Mouse (Mus musculus) midbrain, embryonic 10.5 days (tissue): ENCODE measurements around the gene Shkbp1. TPM values are rescaled to one million over a fixed set of nuclear protein-coding genes. Genes with fewer than 3 reads are reported as not detected.

Experiments used
- DNase-seq: peaks from one replicate; pipeline ENCODE4 v3.0.0-alpha.2; 2017; ENCODE audit warnings: low spot score
- H3K27ac ChIP-seq: fragments of 300-500 bp; sonication (generic); replicated peaks from 2 replicates; pipeline ENCODE4 v1.5.1; 2016; ENCODE audit warnings: mild to moderate bottlenecking
- H3K27me3 ChIP-seq: fragments of 300-500 bp; sonication (generic); 2 replicates; pipeline ENCODE4 v1.6.1; 2016; ENCODE audit warnings: low read depth, mild to moderate bottlenecking; ENCODE audit not compliant: poor library complexity, severe bottlenecking
- H3K36me3 ChIP-seq: fragments of 300-500 bp; sonication (generic); 2 replicates; pipeline ENCODE4 v1.6.1; 2016; ENCODE audit warnings: mild to moderate bottlenecking, moderate library complexity
- H3K4me1 ChIP-seq: fragments of 300-500 bp; sonication (generic); 2 replicates; pipeline ENCODE4 v1.6.1; 2016
- H3K4me3 ChIP-seq: fragments of 300-500 bp; sonication (generic); 2 replicates; pipeline ENCODE4 v1.5.1; 2016; ENCODE audit warnings: mild to moderate bottlenecking, moderate library complexity
- H3K9me3 ChIP-seq: fragments of 300-500 bp; sonication (generic); replicated peaks from 2 replicates; pipeline ENCODE4 v1.6.1; 2016; ENCODE audit warnings: mild to moderate bottlenecking
- WGBS: fragments of 180-500 bp; shearing (Covaris S2); methylation state at CpG from one replicate; pipeline ENCODE4 v1.1.7; 2016; 5-methylcytosine and 5-hydroxymethylcytosine counted together
- polyA plus RNA-seq: library from polyadenylated mRNA; unstranded; fragments of >200 nt; fragmentation: Nextera tagmentation; extraction: Ambion mirVana; gene quantifications from 2 replicates; pipeline ENCODE4 v1.2.1, GENCODE M21; 2016

Gene Shkbp1
- 71.7 and 77.2 TPM in 2 replicates for polyA plus RNA-seq

DNA sequence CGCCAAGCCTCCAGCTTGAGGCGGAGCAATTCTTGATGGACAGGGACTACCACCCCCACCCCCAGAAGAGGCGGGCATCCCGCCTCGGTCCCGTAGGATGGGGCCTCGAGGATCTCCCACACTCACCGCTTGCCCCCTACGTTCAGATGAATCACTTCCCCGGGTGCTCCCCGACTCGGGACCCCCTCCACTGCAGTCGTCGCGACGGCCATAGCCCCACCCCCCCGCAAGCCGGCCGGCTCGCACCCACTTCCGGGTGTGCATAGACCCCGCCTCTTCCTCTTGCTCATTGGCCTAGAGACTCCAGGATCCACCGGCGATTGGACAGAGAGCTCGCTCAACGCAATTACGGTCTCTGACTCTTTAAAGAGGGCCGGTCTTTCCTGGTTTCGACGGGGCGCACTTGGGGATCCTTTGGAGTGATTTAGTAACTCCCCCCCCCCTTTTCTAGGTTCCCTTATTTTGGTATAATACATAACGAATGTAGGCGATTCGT is at the start of gene Shkbp1:
TSS of gene Shkbp1 (minus strand) at position 275 of the 496 bp plus-strand sequence.
- no peaks in the 10 kb centered on the region for H3K9me3 ChIP-seq
- peak within 1 kb of the TSS; percentile 82 for H3K27ac ChIP-seq
- under 1% methylated on average over 34 of the region's 34 CpGs for WGBS
- H3K27me3 ChIP-seq = peaks cover 45% of the 10 kb centered on the region
- peak within 1 kb of the TSS; percentile 83 for H3K4me3 ChIP-seq
- DNase-seq = peak; percentile 91
- peaks cover 25% of the 10 kb centered on the region for H3K36me3 ChIP-seq
- H3K4me1 ChIP-seq = peaks cover 33% of the 10 kb centered on the region

DNA sequence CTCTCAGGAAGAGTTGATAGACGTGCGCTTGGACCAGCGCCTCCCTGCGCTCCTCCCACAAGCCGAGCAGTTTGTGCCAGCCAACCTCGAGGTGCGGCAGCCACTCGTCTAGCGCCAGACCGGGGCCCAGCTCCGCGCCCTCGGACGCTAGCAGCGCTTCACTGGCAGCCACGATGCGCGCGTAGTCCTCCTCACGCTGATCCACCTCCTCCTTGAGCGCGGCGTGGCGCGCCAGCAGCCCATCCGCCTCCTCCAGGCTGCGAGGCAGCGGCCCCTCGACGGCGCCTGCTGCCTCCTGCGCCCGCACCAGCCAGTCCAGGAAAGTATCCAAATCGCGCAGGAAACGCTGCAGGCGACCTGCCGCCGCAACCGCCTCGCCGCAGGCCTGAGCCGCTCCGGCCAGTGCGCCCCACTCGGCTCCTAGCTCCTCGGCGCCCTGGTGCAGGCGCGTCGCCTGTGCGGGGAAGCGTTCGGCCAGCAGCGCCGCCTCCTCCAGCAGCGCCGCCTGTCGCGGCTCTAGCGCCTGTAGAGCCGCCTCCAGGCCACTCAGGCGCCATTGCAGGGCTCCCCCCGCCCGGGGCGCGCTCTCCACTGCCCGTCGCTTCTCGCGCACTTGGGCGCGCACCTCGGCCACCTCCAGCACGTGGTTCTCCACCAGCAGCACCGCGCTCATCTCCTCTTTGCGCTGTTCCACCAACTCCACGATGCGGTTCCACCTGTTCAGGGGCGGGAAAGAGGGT is 48.6 kb upstream of the Shkbp1 start:
- Histone ChIP-seq H3K36me3 (no peaks in the 10 kb centered on the region), H3K27ac (no peak overlapping the region), H3K27me3 (peaks cover 97% of the 10 kb centered on the region), H3K4me1 (peaks cover 27% of the 10 kb centered on the region), H3K9me3 (peaks cover 16% of the 10 kb centered on the region), H3K4me3 (peak overlapping the region; percentile 35)
- DNase-seq = peak; percentile 27
- 7% methylated on average over 81 of the region's 81 CpGs for WGBS

DNA sequence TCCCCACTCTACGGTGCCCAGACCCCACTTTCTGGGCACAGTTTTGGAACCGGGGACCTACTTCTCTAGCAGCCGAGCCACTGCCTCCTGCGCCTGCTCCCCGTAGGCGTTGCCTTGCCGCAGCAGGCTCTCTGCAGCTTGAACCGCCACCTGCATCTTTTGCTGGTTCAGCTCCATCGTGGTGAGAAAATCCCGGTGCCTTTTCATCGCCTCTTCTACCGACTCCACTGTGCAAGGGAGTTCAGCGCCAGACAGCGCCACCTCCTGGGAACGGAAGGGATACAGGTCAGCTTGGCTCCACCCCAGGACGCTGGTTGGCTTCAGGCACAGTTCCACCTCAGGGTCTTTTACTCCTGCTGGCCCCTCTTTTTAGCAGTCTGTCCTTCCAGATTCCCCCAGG is 46.9 kb upstream of the Shkbp1 start:
- no peak overlapping the region for H3K4me3 ChIP-seq
- DNase-seq = peak; percentile 66
- H3K27ac ChIP-seq = no peak overlapping the region
- no peaks in the 10 kb centered on the region for H3K36me3 ChIP-seq
- 10% methylated on average over 16 of the region's 16 CpGs for WGBS
- H3K27me3 ChIP-seq = peaks cover 92% of the 10 kb centered on the region
- H3K4me1 ChIP-seq = peaks cover 13% of the 10 kb centered on the region
- H3K9me3 ChIP-seq = peaks cover 16% of the 10 kb centered on the region

DNA sequence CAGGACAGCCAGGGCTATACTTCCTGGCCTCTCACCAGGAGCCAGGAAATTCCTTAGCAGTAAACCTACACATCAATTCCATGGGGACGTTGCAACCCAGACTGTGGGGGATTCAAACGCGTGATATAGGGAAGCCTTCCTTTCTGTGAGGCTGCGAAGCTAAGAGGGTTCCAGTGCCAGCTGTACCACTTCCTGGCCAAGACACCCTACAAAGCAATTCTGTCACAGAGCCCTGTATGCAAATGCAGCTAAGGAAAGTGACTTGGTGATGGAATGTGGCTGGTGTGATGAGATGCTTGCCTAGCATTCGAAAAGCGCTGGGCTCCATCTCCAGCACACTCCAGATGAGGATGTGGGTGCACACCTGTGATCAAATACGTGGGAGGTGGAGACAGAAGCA is 44.7 kb upstream of the Shkbp1 start:
- WGBS = 81% methylated on average over 7 of the region's 7 CpGs
- DNase-seq = no peak
- Histone ChIP-seq H3K27ac (no peak overlapping the region), H3K36me3 (no peaks in the 10 kb centered on the region), H3K27me3 (peaks cover 92% of the 10 kb centered on the region), H3K9me3 (peaks cover 7% of the 10 kb centered on the region), H3K4me1 (peaks cover 33% of the 10 kb centered on the region), H3K4me3 (no peak overlapping the region)

DNA sequence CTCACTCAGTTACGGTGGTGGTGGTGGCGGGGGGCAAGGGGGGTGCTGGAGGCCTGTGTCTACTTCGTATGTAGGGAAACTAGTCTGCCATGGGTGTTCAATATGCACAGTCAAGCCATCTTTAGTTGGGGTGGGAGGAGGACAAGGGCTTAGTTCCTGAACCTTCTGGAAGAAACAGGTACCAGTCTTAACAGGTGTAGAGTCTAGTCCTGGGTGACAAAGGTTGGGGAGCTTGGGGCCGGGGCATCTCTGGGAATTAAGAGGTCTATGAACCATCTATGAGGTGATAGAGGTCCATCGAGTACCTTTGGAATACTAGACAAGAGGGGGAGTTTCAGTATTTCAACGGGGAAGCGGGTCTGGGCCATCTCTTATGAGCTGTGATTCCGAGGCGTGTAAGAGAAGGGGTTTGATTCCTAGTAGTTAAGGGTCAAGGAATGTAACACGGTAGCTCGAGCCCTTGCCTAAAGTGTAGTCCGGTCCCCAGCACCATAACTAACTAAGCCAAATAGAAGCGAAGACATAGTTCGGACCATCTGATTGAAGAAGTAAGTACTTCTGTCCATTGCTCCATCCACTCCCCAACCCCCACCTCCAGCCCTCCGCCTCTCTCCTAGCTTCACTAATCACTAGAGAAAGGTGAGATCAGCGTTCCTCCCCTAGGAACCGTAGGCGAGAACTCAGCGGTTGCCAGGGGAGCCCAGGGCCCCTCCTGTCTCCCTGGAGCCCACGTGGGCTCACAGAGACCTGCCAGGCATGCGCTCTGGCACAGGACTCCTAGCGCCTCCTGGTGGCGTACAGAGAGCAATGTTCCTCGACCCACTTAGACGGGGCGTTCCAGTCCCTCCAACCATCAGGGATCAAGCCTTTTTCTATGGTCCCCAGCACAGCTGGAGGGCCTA is 41.5 kb upstream of the Shkbp1 start:
- H3K9me3 ChIP-seq = no peaks in the 10 kb centered on the region
- WGBS = 18% methylated on average over 26 of the region's 26 CpGs
- peaks cover 92% of the 10 kb centered on the region for H3K27me3 ChIP-seq
- peak overlapping the region; percentile 61; the same call in 1 of the 2 replicates for H3K4me3 ChIP-seq
- no peak overlapping the region for H3K27ac ChIP-seq
- H3K4me1 ChIP-seq = peaks cover 26% of the 10 kb centered on the region
- H3K36me3 ChIP-seq = no peaks in the 10 kb centered on the region
- DNase-seq = peak; percentile 65

DNA sequence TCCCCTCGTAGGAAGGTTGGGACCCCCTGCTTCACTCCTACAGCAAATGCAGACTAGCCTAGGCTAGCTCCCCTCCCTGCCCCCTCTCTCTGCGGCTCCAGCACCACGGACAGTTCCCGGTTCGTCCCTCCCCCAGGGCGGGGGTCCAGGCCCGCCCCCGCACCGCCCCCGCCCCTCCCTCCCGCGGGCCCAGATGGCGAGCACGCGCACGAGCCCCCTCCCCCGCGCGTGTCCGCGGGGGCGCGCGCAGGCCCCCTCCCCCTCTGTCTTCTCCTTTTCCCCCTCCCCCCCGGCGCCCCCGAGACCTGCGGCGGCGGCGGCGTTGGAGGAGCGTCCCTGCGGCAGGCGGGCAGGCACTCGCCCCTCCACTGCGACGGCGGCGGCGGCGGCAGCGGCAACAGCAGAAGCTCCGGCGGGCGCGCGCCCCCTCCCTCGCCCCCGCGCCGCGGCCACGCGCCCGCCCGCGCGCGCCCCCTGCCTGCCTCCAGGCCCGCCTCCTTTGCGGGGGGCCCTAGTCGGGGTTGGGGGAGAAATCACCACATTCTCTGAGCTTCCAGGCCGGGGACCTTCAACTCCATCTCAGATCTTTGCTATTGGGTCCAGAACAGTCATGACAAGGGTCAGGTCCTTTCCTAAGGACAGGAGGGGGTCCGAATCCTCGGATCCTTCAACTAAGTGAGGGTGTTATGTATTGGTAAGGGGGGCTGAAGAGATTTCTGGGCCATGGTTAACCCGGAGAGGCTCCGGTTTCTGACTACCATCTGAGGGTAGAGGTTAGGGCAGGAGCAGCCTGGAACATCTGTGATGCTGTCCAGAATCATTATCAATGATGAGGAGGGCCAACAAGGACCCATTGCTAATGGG is 40.6 kb upstream of the Shkbp1 start:
- Histone ChIP-seq H3K4me3 (peak overlapping the region; percentile 61), H3K36me3 (no peaks in the 10 kb centered on the region), H3K4me1 (peaks cover 22% of the 10 kb centered on the region), H3K27ac (peak overlapping the region; percentile 61; the same call in 1 of the 2 replicates), H3K9me3 (no peaks in the 10 kb centered on the region), H3K27me3 (peaks cover 92% of the 10 kb centered on the region)
- peak; percentile 58 for DNase-seq
- 2% methylated on average over 56 of the region's 68 CpGs for WGBS

DNA sequence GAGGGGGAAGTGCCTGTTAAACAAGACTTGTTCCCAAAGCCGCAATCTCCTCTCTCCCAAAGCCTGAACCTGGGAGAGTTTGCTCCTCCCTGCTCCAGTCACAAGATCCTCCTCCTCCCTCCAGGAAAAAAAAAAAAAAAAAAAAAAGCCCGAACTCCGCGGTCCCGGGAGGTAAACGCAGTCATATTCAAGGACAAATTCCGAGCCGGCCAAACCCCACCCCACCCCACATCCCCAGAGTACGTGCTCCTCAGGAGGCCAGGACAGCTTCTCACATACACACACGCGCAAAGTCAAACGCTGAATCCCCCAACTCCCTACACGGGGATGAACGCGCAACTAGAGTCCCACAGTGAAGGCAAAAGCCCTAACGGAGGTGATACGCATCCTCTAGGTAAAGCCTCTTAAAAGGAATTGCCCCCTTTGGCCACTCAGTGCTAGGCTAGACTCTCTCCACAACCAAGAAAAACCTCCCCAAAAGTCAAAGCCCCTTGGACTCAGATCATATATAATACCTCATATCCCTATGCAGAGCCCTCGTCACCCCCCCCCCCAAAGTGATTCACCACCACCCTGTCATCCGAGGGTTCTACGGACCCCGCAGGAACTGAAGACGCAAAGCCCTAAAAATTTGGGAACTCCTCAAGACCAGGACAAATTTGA is 39.8 kb upstream of the Shkbp1 start:
- Histone ChIP-seq H3K4me3 (peak overlapping the region; percentile 61), H3K27me3 (peaks cover 92% of the 10 kb centered on the region), H3K36me3 (no peaks in the 10 kb centered on the region), H3K27ac (no peak overlapping the region; the same call in 1 of the 2 replicates), H3K9me3 (no peaks in the 10 kb centered on the region), H3K4me1 (peaks cover 22% of the 10 kb centered on the region)
- WGBS = under 1% methylated on average over 22 of the region's 22 CpGs
- DNase-seq = no peak

DNA sequence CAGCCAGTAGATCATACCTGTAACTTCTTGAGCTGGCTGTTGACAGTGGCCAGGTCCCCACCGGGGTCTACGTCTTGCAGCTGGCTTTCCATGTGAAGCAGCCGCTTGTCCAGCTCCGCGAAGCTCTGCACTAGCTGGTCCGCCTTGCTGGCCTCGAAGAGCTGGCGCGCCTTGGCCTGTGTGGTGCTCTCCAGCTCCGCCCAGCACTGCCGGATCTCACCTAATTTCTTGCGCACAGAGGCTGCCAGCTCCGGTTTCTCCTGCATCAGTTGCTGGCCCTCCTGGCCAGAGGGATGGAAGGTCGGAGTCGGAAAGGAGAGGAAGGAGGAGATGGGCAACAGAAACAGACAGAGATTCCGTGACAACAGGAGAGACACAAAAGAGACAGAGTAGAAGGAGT is 35.6 kb upstream of the Shkbp1 start:
- H3K4me3 ChIP-seq = no peak overlapping the region
- no peaks in the 10 kb centered on the region for H3K36me3 ChIP-seq
- H3K27ac ChIP-seq = no peak overlapping the region
- 48% methylated on average over 16 of the region's 16 CpGs for WGBS
- no peak for DNase-seq
- peaks cover 10% of the 10 kb centered on the region for H3K4me1 ChIP-seq
- H3K27me3 ChIP-seq = peaks cover 63% of the 10 kb centered on the region
- no peaks in the 10 kb centered on the region for H3K9me3 ChIP-seq

DNA sequence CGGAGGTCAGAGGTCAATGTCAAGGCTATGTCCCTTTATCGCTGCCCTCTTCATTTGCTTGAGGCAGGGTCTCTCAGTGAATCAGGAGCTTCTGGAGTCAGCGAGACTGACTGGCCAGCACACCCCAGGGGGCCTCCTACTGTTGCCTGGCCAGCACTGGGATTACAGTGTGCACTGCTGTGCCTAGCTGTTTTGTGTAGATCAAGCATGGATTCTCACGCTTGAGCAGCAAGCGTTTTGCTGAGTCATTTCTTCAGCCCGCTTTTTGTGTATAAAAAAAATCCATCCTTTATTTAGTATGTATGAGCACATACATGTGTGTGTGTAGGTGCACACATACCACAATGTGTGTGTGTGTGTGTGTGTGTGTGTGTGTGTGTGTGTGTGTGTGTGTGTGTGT is 33.4 kb upstream of the Shkbp1 start:
- H3K9me3 ChIP-seq = no peaks in the 10 kb centered on the region

DNA sequence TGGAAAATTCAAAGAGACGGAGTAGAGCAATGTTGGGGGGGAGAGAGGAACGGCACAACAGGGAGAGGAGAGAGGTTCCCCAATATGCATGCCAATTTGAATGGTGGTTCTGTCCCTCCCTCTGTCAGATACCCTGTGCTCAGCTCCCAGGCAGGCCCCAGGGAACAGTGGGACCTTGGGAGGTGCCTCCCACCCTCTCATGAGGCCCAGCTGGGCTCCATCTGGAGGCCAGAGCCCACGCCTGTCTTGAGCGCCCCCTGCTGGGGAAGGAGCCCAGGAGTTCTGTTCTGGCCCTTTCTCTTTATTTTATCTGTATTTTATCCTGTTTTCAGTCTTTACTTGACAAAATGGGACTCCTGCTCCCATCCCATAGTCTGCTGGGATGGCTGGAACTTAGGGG is 28.9 kb upstream of the Shkbp1 start:
- DNase-seq = peak; percentile 58
- Histone ChIP-seq H3K27ac (0 out of 2 replicates have a peak overlapping the region, but pooled peaks have one; percentile 33), H3K4me1 (peaks cover 4% of the 10 kb centered on the region; the same call in 1 of the 2 replicates), H3K4me3 (no peak overlapping the region), H3K9me3 (no peaks in the 10 kb centered on the region; the same call in 1 of the 2 replicates), H3K27me3 (peaks cover 10% of the 10 kb centered on the region; the same call in 1 of the 2 replicates), H3K36me3 (no peaks in the 10 kb centered on the region)
- WGBS = 38% methylated on average over 4 of the region's 4 CpGs

More for the DNA sequence above, 33.4 kb upstream of the Shkbp1 start:
- no peak for DNase-seq
- no peaks in the 10 kb centered on the region for H3K36me3 ChIP-seq
- H3K27ac ChIP-seq = no peak overlapping the region
- H3K27me3 ChIP-seq = peaks cover 45% of the 10 kb centered on the region
- no peak overlapping the region for H3K4me3 ChIP-seq
- H3K4me1 ChIP-seq = peaks cover 4% of the 10 kb centered on the region; the same call in 1 of the 2 replicates
- WGBS = 69% methylated on average over 6 of the region's 6 CpGs

DNA sequence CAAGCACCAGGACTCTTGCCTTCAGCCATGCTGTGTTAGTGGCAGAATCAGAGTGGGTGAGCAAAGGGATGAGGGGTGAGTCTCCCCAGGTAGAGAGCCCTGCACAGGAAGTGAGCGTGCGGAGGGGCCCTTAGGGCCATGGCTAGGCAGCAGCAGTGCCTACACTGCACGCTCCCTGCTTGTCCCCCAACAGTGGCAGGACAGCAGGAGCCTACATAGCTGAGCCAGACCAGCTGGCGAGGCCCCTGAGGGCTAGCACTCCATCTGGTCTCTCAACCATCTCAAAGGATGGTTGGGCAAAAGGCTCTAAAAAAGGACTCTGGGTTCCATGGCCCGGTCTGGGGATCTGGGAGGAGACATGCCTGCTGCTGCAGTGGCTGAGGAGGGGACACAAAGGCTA is 28.3 kb upstream of the Shkbp1 start:
- peaks cover 10% of the 10 kb centered on the region; the same call in 1 of the 2 replicates for H3K27me3 ChIP-seq
- H3K4me3 ChIP-seq = no peak overlapping the region
- H3K4me1 ChIP-seq = peaks cover 4% of the 10 kb centered on the region; the same call in 1 of the 2 replicates
- H3K9me3 ChIP-seq = no peaks in the 10 kb centered on the region; the same call in 1 of the 2 replicates
- DNase-seq = no peak
- no peaks in the 10 kb centered on the region for H3K36me3 ChIP-seq
- H3K27ac ChIP-seq = 0 out of 2 replicates have a peak overlapping the region, but pooled peaks have one; percentile 33
- 76% methylated on average over 5 of the region's 5 CpGs for WGBS
